Mouse (Mus musculus) bone marrow, adult 2 months (tissue): Measurements from ENCODE around the gene Vdr.

Experiments used
- CTCF ChIP-seq: fragments of 200-500 bp; IDR thresholded peaks from 2 replicates; pipeline ENCODE4 v1.5.1; 2011; ENCODE audit warnings: low read length, control low read depth; ENCODE audit not compliant: control insufficient read depth, insufficient read depth
- POLR2A ChIP-seq: fragments of 200-500 bp; IDR thresholded peaks from 2 replicates; pipeline ENCODE4 v1.6.1; 2011; ENCODE audit warnings: low read depth, mild to moderate bottlenecking, control low read depth, low read length, borderline replicate concordance; ENCODE audit not compliant: control insufficient read depth

DNA sequence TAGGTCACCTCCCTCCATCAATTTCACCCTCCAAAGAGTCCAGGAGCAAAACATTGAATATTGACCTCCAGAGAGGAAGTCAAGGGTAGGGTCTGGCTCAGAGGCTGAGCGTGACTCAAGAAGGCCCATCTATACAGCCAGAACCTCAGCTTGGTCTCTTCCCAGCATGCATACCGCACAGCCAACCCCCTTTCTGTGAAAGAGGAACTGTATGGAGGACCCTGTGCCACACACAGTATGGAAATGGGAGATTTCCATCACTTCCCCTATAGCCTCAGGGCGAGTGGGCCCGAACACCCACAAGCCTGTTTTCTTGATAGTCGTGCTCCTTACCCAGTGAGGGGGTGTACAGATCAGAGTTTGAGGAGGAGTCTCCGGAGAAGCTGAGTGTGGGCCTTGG is 41.4 kb downstream of the Vdr start:
- TF ChIP-seq POLR2A = no peak
- TF ChIP-seq CTCF = no peak
